Mouse (Mus musculus) forebrain, embryonic 16.5 days (tissue): ENCODE measurements around the gene Ihh. TPM values are rescaled to one million over a fixed set of nuclear protein-coding genes. Genes with fewer than 3 reads are reported as not detected.

ENCODE experiments used
- microRNA counts: library from miRNA; unstranded; fragments of <30 nt; microRNA quantifications from one replicate; lab custom pipeline; 2016
- microRNA-seq: library from miRNA; unstranded; fragments of <30 nt; microRNA quantifications from one replicate; pipeline ENCODE4, GENCODE M21; 2017
- polyA plus RNA-seq: library from polyadenylated mRNA; unstranded; fragments of >200 nt; fragmentation: Nextera tagmentation; extraction: Ambion mirVana; gene quantifications from 2 replicates; pipeline ENCODE4 v1.2.1, GENCODE M21; 2015

Ihh gene
- polyA plus RNA-seq, 1 experiment from 2014 or later = 0.16 TPM

MicroRNA genes within 50 kb of the gene (microRNA counts, 519-probe panel; counts per million panel counts)
- microRNA mmu-miR-375 (lab: Ali Mortazavi, UCI) = 795 counts per million, percentile 5 among the panel's probes with 10 or more counts

Small RNA genes lying within 50 kb of the gene (microRNA-seq; reads per million reads assigned to microRNA genes)
- 213 reads per million, percentile 64 among the genes with 10 or more reads in this experiment for gene Mir375

Other genes starting within 250 kb of the Ihh start
- 0.94 and 1.7 TPM in 2 replicates for gene Cyp27a1, start 238.1 kb downstream of the Ihh start, polyA plus RNA-seq
- gene Prkag3, start 202.5 kb downstream of the Ihh start, polyA plus RNA-seq = not detected in 2 replicates
- 3.6 and 4.5 TPM in 2 replicates for gene Wnt6, start 179.8 kb downstream of the Ihh start, polyA plus RNA-seq
- gene Wnt10a, start 160.2 kb downstream of the Ihh start, polyA plus RNA-seq = 0.46 and 0.68 TPM in 2 replicates
- 2.2 and 2.8 TPM in 2 replicates for gene Cdk5r2, start 96.7 kb downstream of the Ihh start, polyA plus RNA-seq
- gene Fev, start 66.3 kb downstream of the Ihh start, polyA plus RNA-seq = not detected in 2 replicates
- gene Cryba2, start 58.5 kb downstream of the Ihh start, polyA plus RNA-seq = not detected in 2 replicates
- gene Cfap65, start 16.1 kb downstream of the Ihh start, polyA plus RNA-seq = 0.39 and 0.45 TPM in 2 replicates
- 6.6 and 8.2 TPM in 2 replicates for gene Nhej1, start 173.5 kb upstream of the Ihh start, polyA plus RNA-seq
- not detected in 2 replicates for gene Slc23a3, start 182.2 kb upstream of the Ihh start, polyA plus RNA-seq
- 57.1 and 58.5 TPM in 2 replicates for gene Cnppd1, start 191.0 kb upstream of the Ihh start, polyA plus RNA-seq
- gene Retreg2, start 191.1 kb upstream of the Ihh start, polyA plus RNA-seq = 91.9 and 102 TPM in 2 replicates
- gene Zfand2b, start 217.0 kb upstream of the Ihh start, polyA plus RNA-seq = 41.9 and 47.2 TPM in 2 replicates
- 44.0 and 51.9 TPM in 2 replicates for gene Abcb6, start 228.7 kb upstream of the Ihh start, polyA plus RNA-seq
- 27.2 and 32.7 TPM in 2 replicates for gene Ankzf1, start 240.5 kb upstream of the Ihh start, polyA plus RNA-seq
- 46.4 and 48.8 TPM in 2 replicates for gene Atg9a, start 240.5 kb upstream of the Ihh start, polyA plus RNA-seq